Mouse (Mus musculus) bone marrow, adult 2 months (tissue): Measurements from ENCODE around the gene Add3. TPM values are rescaled to one million over a fixed set of nuclear protein-coding genes. Genes with fewer than 3 reads are reported as not detected.

Source experiments
- H3K27ac ChIP-seq: fragments of 200-500 bp; 2 replicates; pipeline ENCODE4 v1.5.1; 2012; ENCODE audit warnings: low read depth, mild to moderate bottlenecking, control low read depth, inconsistent platforms, low read length; ENCODE audit not compliant: control insufficient read depth, poor library complexity, insufficient read depth
- H3K4me1 ChIP-seq: fragments of 200-500 bp; 2 replicates; pipeline ENCODE4 v1.6.1; 2011; ENCODE audit warnings: low read length; ENCODE audit not compliant: control insufficient read depth, insufficient read depth
- H3K4me3 ChIP-seq: fragments of 200-500 bp; replicated peaks from 2 replicates; pipeline ENCODE3; 2011; ENCODE audit warnings: mild to moderate bottlenecking, low read depth, low read length, control low read depth; ENCODE audit not compliant: control insufficient read depth
- CTCF ChIP-seq: fragments of 200-500 bp; IDR thresholded peaks from 2 replicates; pipeline ENCODE4 v1.5.1; 2011; ENCODE audit warnings: low read length, control low read depth; ENCODE audit not compliant: control insufficient read depth, insufficient read depth
- POLR2A ChIP-seq: fragments of 200-500 bp; IDR thresholded peaks from 2 replicates; pipeline ENCODE4 v1.6.1; 2011; ENCODE audit warnings: low read depth, mild to moderate bottlenecking, control low read depth, low read length, borderline replicate concordance; ENCODE audit not compliant: control insufficient read depth
- WGBS: fragments of 180-500 bp; shearing (Covaris S2); methylation state at CpG from one replicate; pipeline ENCODE4 v1.1.7; 2018; 5-methylcytosine and 5-hydroxymethylcytosine counted together
- polyA plus RNA-seq: library from polyadenylated mRNA; stranded (reverse); fragments of >200 nt; gene quantifications from 2 replicates; pipeline ENCODE4 v1.2.4, GENCODE M21; 2011; ENCODE audit warnings: low replicate concordance; ENCODE audit not compliant: missing spikeins, insufficient read depth, insufficient read length

The Add3 gene
- polyA plus RNA-seq, 1 experiment, result 43.6 TPM

DNA sequence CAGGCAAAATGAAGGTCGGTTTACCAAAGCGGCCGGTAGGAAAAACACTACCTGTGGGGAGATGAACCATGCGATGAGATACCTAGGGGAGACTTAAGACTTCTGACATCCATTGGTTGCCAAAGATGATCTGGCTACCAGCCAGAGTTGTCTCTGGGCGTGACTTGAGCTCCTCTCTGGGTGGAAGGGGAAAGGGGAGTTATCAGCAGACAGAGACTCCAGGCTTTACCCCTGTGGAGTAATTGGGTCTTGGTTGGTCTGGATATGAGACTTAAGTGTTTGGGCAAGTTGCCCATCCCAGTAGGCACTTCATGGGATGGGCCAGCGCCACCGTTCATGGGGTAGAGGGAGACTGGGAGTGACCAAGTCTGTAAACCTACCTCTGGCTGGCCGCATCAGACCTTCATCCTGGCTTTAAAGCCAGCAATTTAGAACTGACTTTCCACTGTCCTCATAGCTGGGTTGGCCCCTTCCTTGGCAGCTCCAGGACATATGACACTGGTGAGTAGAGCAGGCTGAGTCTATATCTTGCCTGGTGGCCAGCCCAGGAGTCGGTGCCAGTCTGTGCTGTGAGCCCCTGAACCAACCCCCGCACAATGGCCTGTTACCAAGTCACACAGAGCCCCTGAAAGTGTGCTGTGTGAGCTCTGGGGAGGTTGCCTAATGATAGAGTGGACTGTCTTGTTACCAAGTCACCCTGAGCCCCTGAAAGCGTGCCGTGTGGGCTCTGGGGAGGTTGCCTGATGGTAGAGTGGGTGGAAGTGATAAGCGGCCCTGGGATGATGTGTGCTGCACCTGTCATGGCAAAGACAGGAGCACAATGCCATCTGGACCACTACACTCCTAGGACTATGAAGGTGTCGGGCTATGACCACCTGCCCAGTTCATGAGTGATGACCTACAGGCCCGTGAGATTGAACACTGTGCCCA, 117.7 kb downstream of the Add3 start:
- 67% methylated on average over 15 of the region's 15 CpGs for WGBS
- Histone ChIP-seq H3K27ac (peak overlapping the region; percentile 89), H3K4me3 (peak overlapping the region; percentile 24), H3K4me1 (peaks cover 14% of the 10 kb centered on the region)
- TF ChIP-seq CTCF (no peak), POLR2A (0 out of 2 replicates have a peak, but pooled peaks have one; percentile 36)

DNA sequence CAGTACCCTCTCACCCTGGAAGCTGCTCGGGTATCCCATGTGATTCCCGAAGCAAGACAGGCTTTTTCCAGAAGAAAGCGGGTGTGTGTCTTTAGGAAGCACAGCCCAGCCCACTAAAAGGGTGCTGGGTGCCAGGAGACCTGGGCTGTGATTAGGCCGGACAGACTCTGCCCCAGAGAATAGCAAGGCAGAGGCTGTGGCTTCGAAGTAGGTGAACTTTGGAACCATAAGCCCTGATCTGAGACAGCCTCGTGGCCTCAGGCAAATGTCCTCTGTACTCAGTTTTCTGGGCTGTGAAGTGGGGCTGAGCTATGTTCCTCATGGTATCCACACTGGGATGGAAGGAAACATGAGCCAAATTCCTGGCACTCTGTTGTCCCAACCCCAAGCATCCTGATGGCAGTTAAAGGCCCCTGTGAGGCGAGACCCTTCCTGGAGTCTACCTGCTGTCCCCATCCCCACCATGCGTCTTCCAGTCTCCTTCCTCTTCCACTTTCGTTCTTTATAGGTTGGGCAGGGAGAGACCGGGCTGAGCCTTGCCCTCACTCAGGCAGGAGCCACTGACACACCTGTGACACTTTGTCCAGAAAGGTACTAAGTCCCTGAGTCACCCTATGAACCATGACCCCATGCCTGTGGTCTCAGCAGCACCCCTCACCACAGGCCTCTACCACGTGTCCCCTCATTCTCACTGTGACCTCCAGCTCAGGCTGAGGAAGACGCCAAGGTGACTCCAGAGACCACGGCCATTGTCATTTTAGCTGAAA, 118.7 kb downstream of the Add3 start:
- peaks cover 14% of the 10 kb centered on the region for H3K4me1 ChIP-seq
- TF ChIP-seq CTCF (no peak), POLR2A (no peak)
- 70% methylated on average over 13 of the region's 13 CpGs for WGBS
- H3K4me3 ChIP-seq, result peak overlapping the region; percentile 21
- peak overlapping the region; percentile 89 for H3K27ac ChIP-seq

DNA sequence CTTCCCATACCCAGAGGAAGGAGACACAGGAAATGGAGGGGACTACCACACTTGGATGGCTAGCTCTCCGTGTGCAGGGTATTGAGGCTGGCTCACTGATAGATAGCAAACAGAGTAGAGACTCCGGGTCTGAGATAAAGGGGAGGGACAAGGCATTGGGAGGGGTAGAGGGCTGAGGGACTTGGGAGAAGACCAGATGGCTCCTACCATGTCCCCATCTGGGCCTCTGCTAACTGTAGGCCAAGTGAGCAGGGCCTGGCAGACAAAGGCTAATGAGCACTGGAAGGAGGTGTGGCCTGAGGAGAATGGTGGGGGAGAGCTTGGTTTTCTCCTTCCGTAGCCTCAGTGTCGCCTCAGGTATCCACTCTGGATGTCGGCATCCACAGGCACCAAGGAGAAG, 119.3 kb downstream of the Add3 start:
- Histone ChIP-seq H3K4me3 (peak overlapping the region; percentile 21), H3K4me1 (peaks cover 14% of the 10 kb centered on the region), H3K27ac (peak overlapping the region; percentile 89)
- TF ChIP-seq POLR2A (no peak), CTCF (no peak)
- whole genome bisulfite sequencing, result 63% methylated on average over 5 of the region's 5 CpGs

DNA sequence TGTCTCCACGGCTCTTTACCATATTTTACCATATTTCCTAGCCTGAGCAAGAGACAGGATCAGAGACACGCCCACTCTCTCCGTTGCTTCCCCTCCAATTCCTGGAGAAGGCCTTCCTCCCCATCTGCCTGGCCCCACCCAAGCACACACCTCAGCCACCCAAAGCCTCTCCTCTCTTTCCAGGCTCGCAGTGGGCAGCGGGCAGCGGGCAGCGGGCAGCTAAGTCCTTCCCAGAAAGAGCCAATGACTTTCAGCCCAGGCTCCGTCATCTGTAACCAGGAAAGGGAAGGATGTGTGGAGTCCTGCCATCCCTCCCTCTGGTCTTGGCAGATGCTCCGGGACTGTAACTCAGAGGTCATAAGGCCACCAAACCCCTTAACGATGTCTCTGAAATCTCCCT, 120.0 kb downstream of the Add3 start:
- WGBS, result 88% methylated on average over 10 of the region's 10 CpGs
- Histone ChIP-seq H3K4me1 (peaks cover 14% of the 10 kb centered on the region), H3K4me3 (no peak overlapping the region), H3K27ac (no peak overlapping the region)
- no peak for TF ChIP-seq POLR2A
- TF ChIP-seq CTCF, result no peak

DNA sequence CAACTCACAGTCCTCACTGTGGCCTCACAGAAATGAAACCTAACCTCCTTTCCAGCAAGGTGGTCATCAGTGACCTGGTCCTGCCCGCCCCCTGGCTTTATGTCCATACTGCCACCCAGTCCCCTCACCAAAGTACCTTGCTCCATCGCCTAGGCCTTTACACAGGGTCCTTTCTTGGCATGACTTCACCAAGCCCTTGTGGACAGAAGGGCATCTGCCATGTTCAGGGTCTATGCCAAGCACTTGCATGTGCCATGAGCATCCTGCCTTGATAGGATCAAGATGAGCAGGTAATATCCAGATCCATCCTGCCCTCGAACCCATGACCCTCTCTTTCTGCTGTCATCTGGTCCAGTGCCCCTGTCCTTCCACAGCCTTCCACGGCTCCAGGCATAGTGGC, 120.6 kb downstream of the Add3 start:
- Histone ChIP-seq H3K27ac (no peak overlapping the region), H3K4me1 (peaks cover 14% of the 10 kb centered on the region), H3K4me3 (no peak overlapping the region)
- 89% methylated on average over 4 of the region's 4 CpGs for WGBS
- TF ChIP-seq POLR2A (no peak), CTCF (no peak)

DNA sequence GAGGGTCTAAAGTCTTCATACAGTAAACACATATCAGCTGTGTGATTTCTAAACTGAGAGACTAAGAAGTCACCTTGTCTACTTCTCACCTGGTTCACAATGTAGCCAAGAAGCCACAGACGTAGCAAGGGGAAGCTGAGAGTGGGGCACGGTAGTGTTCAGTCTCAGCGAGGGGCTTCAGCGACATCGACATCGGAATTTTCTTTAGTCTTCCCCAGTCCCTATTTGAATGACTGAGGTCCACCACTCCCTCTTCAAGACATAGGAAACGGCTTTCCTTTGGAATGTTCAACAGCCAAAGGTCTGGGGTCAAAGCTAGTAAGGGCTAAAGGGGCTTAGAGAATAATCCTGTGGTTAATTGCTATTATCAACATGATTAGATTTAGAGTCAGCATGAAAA, 121.8 kb downstream of the Add3 start:
- 85% methylated on average over 7 of the region's 7 CpGs for WGBS
- H3K4me1 ChIP-seq, result peaks cover 11% of the 10 kb centered on the region
- H3K27ac ChIP-seq, result no peak overlapping the region

DNA sequence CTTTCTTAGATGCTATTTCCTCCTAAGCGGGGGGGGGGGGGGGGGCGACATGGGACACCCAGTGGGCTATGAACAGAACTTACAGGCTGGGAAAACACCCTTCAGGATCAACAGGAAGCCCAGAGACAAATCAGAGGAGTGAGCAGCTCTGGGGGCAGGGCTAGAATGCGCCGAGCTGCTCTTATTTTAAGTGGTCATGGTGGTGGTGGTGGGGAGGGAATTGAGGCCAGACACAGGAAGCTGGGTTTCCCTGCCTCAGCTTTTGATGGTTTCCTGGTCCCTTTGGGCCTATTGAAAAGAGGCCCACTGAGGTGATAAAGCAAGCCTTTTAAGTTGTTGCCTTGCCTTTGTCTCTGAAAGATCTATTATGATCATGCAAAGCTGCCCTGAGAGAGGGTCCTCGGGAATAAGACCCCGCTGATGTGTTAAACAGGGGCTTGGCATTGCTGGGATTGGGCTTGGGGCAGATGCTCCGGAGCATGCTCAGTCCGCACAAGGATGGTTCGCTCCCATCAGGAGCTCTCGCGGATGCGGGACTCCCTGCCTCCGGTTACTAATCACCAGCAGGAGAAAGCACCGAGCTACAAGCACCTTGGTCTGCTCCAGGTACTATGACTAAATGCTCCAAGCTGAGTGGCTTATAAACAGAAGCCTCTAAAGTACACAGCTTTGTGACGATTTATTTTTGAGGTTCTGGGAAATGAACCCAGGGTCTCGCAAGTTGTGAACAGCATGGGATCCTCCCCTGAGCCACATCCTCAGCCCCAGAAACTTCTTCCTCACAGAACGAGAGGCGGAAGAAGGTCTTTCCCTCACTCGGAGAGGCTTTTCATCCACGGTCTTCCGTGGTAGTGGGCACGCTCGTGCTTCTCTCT, 123.9 kb downstream of the Add3 start:
- Histone ChIP-seq H3K4me3 (no peak overlapping the region), H3K4me1 (peaks cover 7% of the 10 kb centered on the region), H3K27ac (no peak overlapping the region)
- WGBS, result 12% methylated on average over 23 of the region's 23 CpGs
- TF ChIP-seq CTCF (no peak), POLR2A (no peak)

More for the DNA sequence above, 121.8 kb downstream of the Add3 start:
- no peak for TF ChIP-seq POLR2A
- no peak for TF ChIP-seq CTCF
- H3K4me3 ChIP-seq, result no peak overlapping the region
